Mouse (Mus musculus): ENCODE data around the gene Ntan1. TPM values are rescaled to one million over a fixed set of nuclear protein-coding genes. Genes with fewer than 3 reads are reported as not detected.
"Not testable (repeated sequence)": the region's sequence is repeated elsewhere in the genome, so short reads cannot be mapped to it uniquely, and the experiment has no call there.

The Ntan1 gene
- 25.0 and 43.3 TPM in 2 replicates for polyA plus RNA-seq (2011; ENCODE audit: insufficient read depth, insufficient read length, low replicate concordance, missing spikeins)

DNA sequence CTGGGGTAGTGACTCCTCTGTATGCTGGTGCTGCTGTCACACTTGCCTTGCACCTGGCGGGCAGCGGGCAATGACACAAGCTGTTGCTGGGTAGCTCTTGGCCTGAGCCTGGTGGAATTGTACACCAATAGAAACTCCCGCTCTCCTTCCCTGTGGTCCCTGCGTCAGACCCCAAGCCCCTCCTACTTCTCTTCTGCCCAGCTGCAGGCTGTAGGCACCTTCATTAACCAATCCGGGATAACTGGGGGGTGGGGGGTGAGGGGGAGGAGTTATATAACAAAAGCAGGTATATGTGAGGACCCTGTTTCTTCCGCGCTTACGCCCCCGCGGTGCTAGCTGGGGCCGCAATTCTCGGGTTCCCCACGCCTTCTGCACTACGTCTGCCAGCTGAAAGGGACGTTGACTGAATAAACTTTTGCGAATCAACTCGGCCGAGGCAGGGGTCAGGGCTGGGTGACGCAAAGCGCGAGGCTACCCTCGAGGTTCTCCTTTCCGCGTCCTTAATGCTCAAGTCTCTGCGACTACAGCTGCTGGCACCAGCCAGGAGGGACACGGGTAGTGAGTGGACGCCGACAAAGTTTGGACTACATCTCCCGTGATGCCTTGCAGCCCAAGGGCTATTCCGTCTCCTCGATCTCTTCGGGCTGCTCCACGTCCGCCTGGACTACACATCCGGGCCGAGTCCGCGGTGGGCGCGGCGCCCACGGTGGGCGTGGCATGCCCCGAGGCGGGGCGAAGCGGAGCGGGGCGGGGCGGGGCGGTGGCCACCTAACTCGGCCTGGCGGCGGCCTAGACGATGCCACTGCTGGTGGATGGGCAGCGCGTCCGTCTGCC is at the start of gene Ntan1:
Gene Ntan1, plus strand, starts transcription at position 286 of the 834 bp plus-strand sequence.
- peak within 1 kb of the TSS; percentile 81 for H3K4me3 ChIP-seq (replicated peaks; ENCODE audit: control insufficient read depth, low read depth, low read length)
- peak within 1 kb of the TSS; percentile 87 for H3K27ac ChIP-seq (ENCODE audit: control insufficient read depth, insufficient read depth, low read depth, low read length, poor library complexity)
- WGBS: under 1% methylated on average over 56 of the region's 58 CpGs
- peak; percentile 82; the same call in 1 of the 2 replicates for TF ChIP-seq POLR2A (IDR thresholded peaks at IDR 0.05; ENCODE audit: borderline replicate concordance, control insufficient read depth, low read depth, low read length)
- no peak for TF ChIP-seq CTCF (IDR thresholded peaks at IDR 0.05; ENCODE audit: control insufficient read depth, insufficient read depth, low read length)
- peaks cover 3% of the 10 kb centered on the region; the same call in 1 of the 2 replicates for H3K4me1 ChIP-seq (ENCODE audit: control insufficient read depth, insufficient read depth, low read length)

GRCm38 (mm10) chr16:13771603-13772002 is 47.0 kb upstream of the Ntan1 start:
- WGBS: 75% methylated on average over 4 of the region's 4 CpGs
- H3K27ac ChIP-seq (ENCODE audit: control insufficient read depth, insufficient read depth, low read depth, low read length, poor library complexity); H3K4me3 ChIP-seq (replicated peaks; ENCODE audit: control insufficient read depth, low read depth, low read length); H3K4me1 ChIP-seq (ENCODE audit: control insufficient read depth, insufficient read depth, low read length): not testable (repeated sequence)

GRCm38 (mm10) chr16:13772051-13772450 is 46.6 kb upstream of the Ntan1 start:
- H3K4me1 ChIP-seq (ENCODE audit: control insufficient read depth, insufficient read depth, low read length); H3K27ac ChIP-seq (ENCODE audit: control insufficient read depth, insufficient read depth, low read depth, low read length, poor library complexity); H3K4me3 ChIP-seq (replicated peaks; ENCODE audit: control insufficient read depth, low read depth, low read length): not testable (repeated sequence)
- WGBS: 81% methylated on average over 5 of the region's 5 CpGs

- not testable (repeated sequence) for H3K4me1 ChIP-seq (ENCODE audit: control insufficient read depth, insufficient read depth, low read length); H3K27ac ChIP-seq (ENCODE audit: control insufficient read depth, insufficient read depth, low read depth, low read length, poor library complexity); H3K4me3 ChIP-seq (replicated peaks; ENCODE audit: control insufficient read depth, low read depth, low read length)
- WGBS: 55% methylated on average over 2 of the region's 2 CpGs
These were observed 44.6 kb upstream of the Ntan1 start for GRCm38 (mm10) chr16:13774011-13774410.

GRCm38 (mm10) chr16:13774651-13775050 is 44.0 kb upstream of the Ntan1 start:
- not testable (repeated sequence) for H3K4me3 ChIP-seq (replicated peaks; ENCODE audit: control insufficient read depth, low read depth, low read length); H3K27ac ChIP-seq (ENCODE audit: control insufficient read depth, insufficient read depth, low read depth, low read length, poor library complexity); H3K4me1 ChIP-seq (ENCODE audit: control insufficient read depth, insufficient read depth, low read length)
- 68% methylated on average over 3 of the region's 3 CpGs for WGBS

- peak; percentile 95 for TF ChIP-seq POLR2A (IDR thresholded peaks at IDR 0.05; ENCODE audit: borderline replicate concordance, control insufficient read depth, low read depth, low read length)
- no peak for TF ChIP-seq CTCF (IDR thresholded peaks at IDR 0.05; ENCODE audit: control insufficient read depth, insufficient read depth, low read length)
- peak within 1 kb of the TSS; percentile 94 for H3K4me3 ChIP-seq (replicated peaks; ENCODE audit: control insufficient read depth, low read depth, low read length)
- H3K4me1 ChIP-seq (ENCODE audit: control insufficient read depth, insufficient read depth, low read length): peaks cover 2% of the 10 kb centered on the region
- H3K27ac ChIP-seq (ENCODE audit: control insufficient read depth, insufficient read depth, low read depth, low read length, poor library complexity): peak within 1 kb of the TSS; percentile 84
- under 1% methylated on average over 57 of the region's 57 CpGs for WGBS
These were observed 38.1 kb upstream of the Ntan1 start, which contains the start of gene Rrn3 for GRCm38 (mm10) chr16:13780353-13781036. Gene Rrn3, plus strand, starts transcription at chr16:13780708.

DNA sequence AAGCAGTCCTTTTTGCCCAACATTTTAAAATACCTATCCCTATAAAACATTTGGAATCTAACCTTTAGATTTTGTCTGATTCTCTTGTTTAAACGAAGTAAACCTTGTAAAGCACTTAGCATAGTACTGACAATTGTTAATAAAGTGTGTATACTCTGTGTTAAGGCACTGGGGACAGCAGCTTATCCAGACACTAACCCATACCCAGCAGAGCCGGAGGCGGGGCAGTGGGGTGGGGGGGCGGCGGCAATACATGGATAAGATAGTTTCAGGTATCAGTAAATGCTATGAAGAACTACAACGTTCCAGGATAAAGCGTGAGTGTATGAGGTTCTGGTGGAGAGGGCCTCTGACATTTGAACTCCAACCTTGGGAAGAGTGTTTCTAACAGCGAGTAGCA is 37.4 kb upstream of the Ntan1 start:
- peak overlapping the region; percentile 94 for H3K4me3 ChIP-seq (replicated peaks; ENCODE audit: control insufficient read depth, low read depth, low read length)
- H3K27ac ChIP-seq (ENCODE audit: control insufficient read depth, insufficient read depth, low read depth, low read length, poor library complexity): no peak overlapping the region
- peaks cover 2% of the 10 kb centered on the region for H3K4me1 ChIP-seq (ENCODE audit: control insufficient read depth, insufficient read depth, low read length)
- 43% methylated on average over 8 of the region's 8 CpGs for WGBS
- TF ChIP-seq CTCF (IDR thresholded peaks at IDR 0.05; ENCODE audit: control insufficient read depth, insufficient read depth, low read length) (no peak), POLR2A (IDR thresholded peaks at IDR 0.05; ENCODE audit: borderline replicate concordance, control insufficient read depth, low read depth, low read length) (no peak)

DNA sequence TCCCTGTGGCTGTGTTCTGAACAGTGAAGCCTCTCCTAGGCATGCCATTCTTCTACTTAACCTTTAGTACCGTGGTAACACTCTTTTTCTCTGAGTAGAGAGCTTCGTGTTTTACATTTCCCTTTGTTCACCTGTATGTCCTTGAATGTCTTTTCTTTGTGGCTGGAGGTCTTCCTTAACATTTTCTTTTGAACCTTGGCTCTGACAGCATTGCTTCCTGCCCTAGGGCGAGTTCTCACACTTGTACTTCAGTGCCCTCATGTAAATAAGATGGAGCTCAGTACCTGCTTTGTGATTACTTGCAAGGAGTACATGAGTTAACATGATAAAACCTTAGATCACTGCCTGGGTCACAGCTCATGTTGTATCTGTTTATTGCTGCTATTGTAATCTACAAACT is 32.7 kb upstream of the Ntan1 start:
- no peaks in the 10 kb centered on the region for H3K4me1 ChIP-seq (ENCODE audit: control insufficient read depth, insufficient read depth, low read length)
- no peak overlapping the region for H3K27ac ChIP-seq (ENCODE audit: control insufficient read depth, insufficient read depth, low read depth, low read length, poor library complexity)
- TF ChIP-seq POLR2A (IDR thresholded peaks at IDR 0.05; ENCODE audit: borderline replicate concordance, control insufficient read depth, low read depth, low read length) (no peak), CTCF (IDR thresholded peaks at IDR 0.05; ENCODE audit: control insufficient read depth, insufficient read depth, low read length) (no peak)
- H3K4me3 ChIP-seq (replicated peaks; ENCODE audit: control insufficient read depth, low read depth, low read length): no peak overlapping the region
- WGBS: 73% methylated on average over 3 of the region's 3 CpGs

GRCm38 (mm10) chr16:13793441-13793840 is 25.2 kb upstream of the Ntan1 start:
- WGBS: 60% methylated on average over 2 of the region's 2 CpGs
- not testable (repeated sequence) for H3K4me1 ChIP-seq (ENCODE audit: control insufficient read depth, insufficient read depth, low read length); H3K27ac ChIP-seq (ENCODE audit: control insufficient read depth, insufficient read depth, low read depth, low read length, poor library complexity); H3K4me3 ChIP-seq (replicated peaks; ENCODE audit: control insufficient read depth, low read depth, low read length)

Measured in bone marrow, adult 2 months (tissue).